Mouse (Mus musculus): ENCODE measurements around the gene Inha.

Gene Inha

DNA sequence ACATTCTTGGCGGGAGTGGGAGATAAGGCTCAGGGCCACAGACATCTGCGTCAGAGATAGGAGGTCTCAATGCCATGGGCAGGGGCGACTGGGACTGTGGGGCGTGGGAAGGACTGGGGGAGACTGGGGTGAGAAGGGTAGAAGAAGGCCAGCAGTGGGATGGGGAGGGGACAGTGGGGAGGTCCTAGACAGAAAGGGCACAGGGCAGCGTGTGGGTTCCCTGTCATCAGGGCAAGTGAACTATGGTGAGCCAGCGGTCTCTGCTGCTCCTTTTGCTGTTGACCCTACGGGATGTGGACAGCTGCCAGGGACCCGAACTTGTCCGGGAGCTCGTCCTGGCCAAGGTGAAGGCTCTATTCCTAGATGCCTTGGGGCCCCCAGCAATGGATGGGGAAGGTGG lies at the start of gene Inha:
Gene Inha, plus strand, starts transcription at position 72 of the 400 bp plus-strand sequence.
- peak in 1 of 2 experiments; percentile 47 for DNase-seq (ENCODE audit: low spot score in 2 of 2)

DNA sequence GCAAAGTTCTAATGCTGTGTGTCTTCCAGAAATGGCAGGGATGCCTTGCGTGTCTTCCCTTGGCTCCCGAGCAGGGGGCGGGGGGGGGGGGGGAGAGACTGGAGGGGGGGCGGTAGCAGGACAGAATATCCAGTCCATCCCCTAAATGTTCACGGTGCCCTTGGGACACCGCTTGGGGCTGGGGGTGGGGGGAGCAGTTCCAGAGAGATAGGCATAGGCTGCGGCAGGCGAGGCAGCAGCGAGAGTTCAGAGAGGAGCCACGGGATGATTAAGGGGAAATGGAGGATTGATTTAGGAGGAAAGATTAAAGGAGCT lies 49.2 kb upstream of the Inha start:
- no peak for DNase-seq (ENCODE audit: low spot score in 2 of 2)

DNA sequence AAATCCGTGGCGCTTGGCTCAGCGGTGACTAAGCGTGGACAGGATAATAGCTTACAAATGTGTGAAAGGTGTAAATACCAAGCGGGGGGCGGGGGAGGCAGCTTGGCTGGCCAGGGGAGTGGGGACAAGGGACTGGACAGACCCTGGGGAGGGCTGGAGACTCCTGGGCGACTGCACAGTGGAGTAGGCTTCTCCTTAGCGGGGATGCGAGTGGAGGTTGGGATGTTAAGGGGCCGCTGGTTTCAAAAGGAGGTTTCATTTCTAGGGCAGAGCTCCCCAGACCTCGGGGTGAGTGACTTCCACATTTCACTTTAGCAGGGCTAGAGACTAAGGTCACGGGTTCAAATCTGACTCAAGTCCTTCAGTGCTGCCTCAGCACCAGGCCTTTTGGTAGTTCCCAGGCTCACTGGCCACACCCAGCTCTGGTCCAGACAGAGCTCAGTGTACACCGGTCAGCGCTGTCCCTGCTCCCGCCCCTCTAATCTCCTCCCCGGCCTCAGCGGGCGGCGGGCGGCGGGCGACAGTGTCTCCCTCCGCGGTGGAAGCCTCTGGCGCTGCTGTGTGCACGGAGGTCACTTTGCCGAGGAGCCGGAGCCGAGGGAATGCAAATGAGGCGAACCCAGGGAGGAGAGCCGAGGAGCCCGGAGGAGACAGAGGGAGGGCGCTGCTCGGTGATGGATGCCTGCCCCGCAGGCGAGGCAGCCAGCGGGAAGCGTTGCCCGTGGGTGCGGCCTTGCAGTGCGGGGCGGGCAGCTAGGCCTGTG lies 48.7 kb upstream of the Inha start:
- DNase-seq (ENCODE audit: low spot score in 2 of 2), result peak in 1 of 2 experiments; percentile 66

DNA sequence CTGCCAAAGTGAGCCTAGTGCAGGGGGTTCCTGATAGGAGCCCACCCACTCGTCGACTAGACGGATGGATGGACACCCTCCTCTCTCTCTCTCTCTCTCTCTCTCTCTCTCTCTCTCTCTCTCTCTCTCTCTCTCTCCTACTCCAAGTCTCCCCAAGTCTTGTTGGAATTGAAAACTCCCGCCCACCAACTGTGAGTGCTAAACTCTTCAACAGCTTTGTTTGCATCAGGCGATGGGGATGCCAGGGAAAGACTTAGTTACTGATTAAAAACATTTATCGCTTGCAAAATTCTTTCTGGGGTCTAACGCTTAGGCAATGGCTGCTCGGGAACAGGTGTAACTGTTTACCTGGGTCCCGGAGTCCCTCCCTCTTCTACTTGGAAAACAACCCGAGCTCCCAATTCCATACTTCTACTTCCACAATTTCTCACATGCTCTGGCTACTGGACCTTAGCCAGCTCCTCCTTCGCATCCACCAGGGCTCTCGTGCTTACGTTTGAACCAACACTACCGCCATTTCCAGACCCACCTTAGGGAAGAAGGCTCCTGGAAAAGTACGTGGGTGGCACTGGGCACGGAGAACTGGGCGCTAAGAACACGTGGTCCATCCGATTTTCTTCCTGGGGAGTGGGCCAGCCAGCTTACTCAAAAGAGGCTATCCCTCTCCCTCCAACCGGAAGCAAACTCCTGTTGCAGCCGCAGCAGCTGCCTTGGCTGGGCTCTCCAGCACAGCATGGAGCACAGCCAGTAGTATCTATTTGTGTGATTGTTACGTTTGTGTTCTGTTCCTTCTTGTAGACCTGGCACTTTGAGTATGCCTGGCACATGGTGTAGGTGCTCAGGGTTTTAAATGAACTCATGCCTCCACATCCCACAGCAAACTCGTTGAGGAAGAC lies 47.8 kb upstream of the Inha start:
- DNase-seq (ENCODE audit: low spot score in 2 of 2), result peak; percentile 78 to 81

DNA sequence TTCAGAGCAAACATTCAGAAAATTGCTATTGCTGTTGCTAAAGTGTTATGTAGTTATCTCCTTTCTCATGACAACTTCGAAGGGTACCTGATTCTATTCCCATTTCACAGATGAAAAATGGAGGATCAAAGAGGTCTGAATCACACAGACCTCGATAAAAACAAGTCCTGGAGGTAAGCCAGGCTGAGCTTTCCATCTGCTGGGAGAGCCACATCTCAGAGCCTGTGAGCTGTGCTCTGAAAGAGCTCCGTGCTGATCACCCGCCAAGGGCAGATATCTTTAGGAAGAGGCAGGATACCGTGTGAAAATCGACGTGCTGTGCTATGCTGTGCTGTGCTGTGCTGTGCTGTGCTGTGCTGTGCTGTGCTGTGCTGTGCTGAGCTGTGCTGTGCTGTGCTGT lies 46.6 kb upstream of the Inha start:
- DNase-seq (ENCODE audit: low spot score in 2 of 2), result no peak

DNA sequence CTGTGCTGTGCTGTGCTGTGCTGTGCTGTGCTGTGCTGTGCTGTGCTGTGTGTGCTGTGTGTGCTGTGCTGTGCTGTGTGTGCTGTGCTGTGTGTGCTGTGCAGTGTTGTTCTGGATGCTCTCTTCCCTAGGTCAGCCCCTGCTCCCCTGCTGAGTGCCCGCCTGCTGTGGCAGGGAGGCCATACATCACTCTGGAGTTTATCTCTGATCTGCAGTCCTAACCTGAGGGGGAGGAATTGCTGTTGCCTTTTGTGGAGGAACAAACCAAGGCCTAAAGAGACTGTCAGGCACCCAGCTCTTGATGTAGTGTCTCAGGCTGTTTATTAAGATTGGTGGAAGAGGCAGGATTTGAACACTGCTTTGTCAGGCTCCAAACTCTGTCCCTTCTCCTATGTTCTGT lies 44.2 kb upstream of the Inha start:
- no peak for DNase-seq (ENCODE audit: low spot score in 2 of 2)

DNA sequence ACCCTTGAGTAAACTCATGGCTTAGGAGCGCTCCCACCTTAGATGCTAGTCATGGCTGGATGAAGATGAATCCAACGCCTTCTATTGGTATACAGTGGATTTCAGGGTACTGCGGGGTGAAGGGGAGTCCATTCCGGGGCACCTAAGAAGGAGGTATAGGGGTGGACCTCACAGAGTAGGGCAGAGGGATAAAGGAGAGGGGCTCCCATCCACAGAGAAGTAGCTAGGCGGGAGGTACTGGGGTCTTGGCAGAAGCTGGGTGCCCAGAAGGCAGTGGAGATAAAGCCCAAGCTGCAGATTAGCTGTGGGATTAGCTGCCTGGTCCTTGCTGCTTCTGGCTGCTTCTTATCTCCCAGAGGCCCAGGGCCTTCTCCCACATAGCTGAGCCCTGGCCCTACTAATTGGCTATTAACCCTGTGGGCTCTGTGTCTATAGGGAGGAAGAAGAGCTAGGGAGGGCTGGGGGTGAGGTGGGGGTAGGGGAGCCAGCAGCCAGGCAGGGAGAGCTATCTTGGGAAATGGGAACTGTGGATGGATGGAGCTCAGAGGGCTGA lies 43.1 kb upstream of the Inha start:
- no peak for DNase-seq (ENCODE audit: low spot score in 2 of 2)

DNA sequence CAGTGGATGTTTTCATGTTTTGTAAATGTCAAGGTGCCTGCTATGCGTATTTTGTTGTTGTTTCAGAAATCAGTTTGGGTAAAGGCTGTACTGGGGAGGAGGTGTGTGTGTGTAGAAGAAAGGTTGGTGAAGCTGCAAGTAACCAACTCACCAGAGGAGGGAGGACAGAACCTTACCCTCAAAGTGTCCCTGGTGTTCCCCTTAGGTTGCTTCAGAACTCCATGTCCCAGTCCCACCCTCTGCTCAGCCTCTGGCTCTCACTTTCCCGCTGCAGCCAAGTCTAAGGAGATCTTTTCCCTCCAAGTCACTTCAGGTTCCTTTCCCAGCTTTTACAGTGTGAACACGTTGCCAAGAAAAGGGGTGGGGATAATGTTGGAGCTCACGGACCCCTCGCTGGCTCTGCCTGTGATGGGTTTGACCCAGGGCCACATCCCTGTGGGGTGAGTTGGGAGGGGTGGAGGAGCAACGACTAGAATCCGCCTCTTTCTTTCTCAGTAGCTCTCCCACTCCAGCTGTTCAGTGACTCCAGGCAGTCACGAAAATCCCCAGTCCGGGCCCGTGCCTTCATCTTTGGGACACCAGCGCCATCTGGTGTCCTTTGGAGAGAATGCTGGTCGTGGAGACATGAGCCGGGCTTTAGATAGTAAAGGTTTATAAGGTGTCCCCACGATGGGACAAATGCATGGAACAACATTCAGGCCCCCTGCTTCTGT lies 39.5 kb upstream of the Inha start:
- peak; percentile 86 to 89 for DNase-seq (ENCODE audit: low spot score in 2 of 2)

DNA sequence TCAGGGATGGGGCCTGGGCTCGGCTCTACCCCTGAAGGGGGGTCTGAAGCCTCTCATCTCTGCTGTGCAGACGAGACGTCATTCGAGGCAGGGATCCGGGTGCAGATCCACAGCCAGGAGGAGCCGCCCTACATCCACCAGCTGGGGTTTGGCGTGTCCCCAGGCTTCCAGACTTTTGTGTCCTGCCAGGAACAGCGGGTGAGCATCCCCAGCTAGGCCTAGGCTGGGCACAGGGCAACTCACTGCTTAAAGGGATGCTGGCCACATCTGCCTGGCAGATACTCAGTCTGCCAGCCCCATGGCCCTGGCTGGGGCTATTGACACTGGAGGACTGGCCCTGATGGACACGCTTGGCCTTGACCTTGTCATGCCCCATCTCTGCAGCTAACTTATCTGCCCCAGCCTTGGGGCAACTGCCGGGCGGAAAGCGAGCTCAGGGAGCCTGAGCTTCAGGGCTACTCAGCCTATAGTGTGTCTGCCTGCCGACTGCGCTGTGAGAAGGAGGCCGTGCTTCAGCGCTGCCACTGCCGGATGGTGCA lies 37.5 kb upstream of the Inha start:
- no peak for DNase-seq (ENCODE audit: low spot score in 2 of 2)

DNA sequence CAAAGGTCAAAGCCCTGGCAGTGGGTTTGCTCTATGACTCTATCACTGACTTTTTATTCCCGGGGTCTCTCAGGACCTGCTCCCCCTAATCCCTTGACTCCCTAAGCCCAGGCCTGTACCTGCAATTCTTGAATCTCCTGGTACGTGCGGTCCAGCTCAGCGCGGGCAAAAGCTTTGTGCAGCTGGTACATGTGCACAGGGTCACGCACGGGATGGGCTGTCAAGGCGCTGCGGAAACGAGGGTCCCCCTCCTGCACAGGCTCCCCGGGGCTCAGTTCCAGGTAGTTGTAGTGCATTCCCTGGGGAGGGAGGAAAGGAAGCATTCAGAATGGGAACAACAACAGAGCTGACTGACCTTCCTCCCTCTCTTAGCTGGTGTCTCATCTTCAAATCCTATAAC lies 30.4 kb upstream of the Inha start:
- no peak for DNase-seq (ENCODE audit: low spot score in 2 of 2)

DNA sequence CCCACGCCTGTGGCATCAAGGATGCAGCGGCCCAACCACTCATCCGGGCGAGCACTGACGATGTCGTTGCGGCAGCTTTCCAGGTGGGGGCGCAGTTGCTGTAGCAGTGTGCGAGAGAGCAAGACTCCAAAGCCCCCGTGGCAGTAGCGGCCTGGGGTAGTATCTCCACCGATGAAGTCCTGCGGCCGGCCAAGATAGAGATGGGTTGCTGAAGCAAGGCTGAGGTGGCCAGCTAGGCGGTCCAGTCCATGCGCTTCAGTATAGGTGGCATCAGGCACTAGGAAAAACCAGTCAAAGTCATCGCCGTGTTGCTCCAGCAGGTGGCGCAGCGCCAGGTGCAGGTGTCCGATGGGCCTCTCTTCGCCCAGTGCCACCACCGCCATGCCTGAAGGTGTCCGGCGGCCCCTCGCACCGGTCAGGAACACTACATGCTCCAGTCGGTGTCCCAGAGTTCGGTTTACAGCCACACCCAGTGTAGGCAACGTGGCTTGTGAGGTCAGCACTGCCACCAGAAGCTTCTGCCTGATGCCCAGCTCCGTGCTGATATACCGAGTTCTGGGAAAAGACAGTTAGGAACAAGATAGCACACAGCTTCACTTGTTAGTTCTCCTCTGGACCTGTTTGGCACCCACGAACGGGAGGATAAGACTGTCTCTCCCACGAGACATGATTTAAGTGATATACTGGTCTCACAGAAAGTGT lies 29.5 kb upstream of the Inha start:
- peak; percentile 87 to 88 for DNase-seq (ENCODE audit: low spot score in 2 of 2)

DNA sequence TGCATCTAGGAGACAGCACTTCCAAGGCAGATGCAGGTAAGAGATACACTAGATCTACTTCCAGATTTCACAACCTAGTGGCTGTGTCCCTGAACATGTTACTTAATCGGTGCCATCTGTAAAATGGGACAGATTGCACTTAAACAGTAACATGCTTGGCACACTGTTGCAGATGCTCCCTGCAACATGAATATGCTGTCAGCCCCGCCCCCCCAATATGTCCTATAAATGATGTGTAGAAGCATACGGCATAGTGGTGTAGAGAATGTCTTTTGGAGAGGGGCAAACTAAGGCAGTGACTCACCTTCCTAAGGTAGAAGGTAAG lies 28.9 kb upstream of the Inha start:
- no peak for DNase-seq (ENCODE audit: low spot score in 2 of 2)

DNA sequence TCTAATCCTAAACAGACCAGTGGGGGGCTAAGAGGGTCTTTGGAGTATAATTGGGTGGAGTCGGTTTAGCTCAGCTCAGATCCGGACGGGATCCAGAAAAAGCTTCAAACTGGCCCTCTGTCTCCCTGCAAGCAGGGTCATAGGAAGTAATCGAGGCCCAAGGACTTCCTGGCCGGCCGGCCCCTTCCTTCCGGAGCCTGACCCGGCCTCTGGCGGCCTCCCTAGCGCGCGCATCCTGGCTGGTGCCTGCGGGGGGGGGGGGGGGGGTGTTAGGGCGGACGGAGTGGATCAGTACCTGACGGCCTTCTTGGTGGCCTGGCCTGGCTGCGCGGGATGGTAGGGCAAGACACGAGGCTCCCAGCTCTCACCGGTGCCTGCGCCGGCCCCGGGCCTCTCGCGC lies 28.4 kb upstream of the Inha start:
- DNase-seq (ENCODE audit: low spot score in 2 of 2), result no peak

DNA sequence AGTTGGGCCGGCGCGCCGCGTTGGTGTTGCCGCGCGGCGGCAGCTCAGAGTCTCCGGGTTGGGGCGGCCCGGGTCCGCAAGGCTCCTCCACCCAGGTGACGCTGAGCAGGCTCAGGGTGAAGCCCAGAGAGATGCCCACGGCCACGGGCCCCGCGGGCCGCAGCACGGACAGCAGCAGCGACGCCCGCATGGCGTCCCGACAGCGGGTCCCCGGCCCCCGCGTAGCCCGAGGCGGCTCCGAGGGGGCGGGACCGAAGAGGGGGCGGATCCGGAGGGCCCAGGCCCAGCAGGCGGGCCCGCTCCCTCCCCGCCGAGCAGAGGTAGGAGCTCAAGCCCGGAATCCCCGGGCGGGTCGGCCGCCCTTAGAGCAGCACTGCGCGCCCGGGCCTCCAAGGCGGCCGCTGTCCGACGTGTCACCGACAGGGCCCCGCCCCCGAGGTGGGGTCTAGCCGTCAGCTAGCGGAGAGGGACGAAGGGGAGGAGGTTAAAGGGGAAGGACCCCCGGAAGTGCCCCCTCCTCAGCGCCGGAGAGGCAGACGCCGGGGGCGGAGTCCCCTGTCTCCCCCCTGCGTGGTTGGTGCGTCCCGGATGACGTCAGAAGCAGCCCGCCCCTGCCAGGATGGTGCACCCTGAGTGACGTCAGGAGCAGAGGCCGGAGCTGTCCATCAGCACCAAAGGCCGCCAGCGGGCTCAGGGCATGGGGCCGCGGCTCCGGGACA lies 27.8 kb upstream of the Inha start, which contains the start of the genes Chpf and Tmem198:
Gene Chpf, minus strand, starts transcription at position 392 of the 719 bp plus-strand sequence.
Gene Tmem198, plus strand, starts transcription at position 617 of the 719 bp plus-strand sequence.
- peak; percentile 99 for DNase-seq (ENCODE audit: low spot score in 2 of 2)

DNA sequence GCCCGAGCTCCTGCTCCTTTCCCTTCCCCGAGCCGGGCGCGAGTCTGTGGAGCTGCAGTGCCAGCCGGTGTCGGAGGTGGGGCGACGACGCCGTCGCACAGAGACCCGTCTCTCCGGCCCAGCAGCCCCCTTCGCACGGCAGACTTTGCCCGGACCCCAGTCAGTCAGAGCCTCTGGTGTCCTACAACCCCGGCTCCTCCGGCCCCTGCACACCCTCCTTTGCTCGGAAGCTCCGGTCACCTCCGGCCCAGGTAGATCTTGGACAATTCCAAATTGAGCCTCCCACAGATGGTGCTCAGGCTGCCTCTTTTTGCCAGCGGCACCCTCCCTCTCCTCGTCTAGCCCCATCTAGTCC lies 27.3 kb upstream of the Inha start:
- no peak for DNase-seq (ENCODE audit: low spot score in 2 of 2)

DNA sequence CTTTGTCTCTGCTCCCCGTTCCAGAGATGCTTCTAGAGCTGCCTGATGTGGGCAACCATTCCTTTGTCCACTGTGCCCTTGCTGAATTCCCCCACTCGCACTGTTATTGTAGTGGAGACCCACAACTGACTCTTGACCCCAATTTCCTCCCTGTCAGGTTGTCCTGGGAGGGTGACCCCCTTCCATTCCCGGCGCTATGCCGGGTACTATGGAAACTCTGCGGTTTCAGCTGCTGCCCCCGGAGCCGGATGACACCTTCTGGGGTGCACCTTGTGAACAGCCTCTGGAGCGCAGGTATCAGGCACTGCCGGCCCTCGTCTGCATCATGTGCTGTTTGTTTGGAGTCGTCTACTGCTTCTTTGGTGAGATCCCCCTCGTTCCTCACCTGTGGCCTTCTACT lies 26.8 kb upstream of the Inha start:
- DNase-seq (ENCODE audit: low spot score in 2 of 2), result peak in 1 of 2 experiments; percentile 46

DNA sequence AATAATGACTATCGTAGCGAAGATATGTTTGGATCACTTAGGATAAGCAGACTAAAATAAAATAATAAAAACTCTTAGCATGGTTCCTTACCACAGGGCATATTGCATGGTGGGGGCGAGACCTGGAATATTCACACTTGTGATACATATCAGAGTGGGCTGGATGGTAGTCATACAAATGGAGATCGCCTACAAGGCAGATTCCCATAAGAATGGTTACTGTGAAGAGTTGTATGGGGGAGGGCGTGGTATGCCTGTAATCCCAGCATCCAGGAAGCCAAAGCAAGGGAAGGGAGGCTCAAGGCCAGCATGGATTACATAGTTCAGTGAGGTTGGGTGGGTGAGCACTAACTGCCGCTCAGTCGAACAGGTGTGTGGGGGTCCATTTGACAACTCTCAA lies 26.1 kb upstream of the Inha start:
- no peak for DNase-seq (ENCODE audit: low spot score in 2 of 2)

DNA sequence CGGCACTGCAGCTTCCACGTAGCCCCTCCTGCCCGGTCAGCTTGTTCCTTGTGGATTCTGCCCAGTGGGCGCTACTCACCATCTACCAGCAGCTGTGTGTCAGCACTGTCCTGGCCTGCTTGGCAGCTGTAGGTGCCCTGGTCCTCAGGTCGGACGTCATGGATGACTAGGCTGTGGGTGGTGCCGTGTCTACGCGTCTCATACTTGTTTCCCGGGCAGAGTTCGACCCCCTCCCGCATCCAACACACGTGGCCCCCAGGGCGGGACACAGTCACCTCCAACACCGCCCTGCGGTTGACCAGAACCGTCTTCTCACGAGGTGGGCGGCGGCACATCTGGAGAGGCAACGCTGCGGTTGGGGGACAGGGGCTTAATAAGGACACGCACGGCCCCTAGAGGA lies 20.3 kb upstream of the Inha start:
- no peak for DNase-seq (ENCODE audit: low spot score in 2 of 2)

DNA sequence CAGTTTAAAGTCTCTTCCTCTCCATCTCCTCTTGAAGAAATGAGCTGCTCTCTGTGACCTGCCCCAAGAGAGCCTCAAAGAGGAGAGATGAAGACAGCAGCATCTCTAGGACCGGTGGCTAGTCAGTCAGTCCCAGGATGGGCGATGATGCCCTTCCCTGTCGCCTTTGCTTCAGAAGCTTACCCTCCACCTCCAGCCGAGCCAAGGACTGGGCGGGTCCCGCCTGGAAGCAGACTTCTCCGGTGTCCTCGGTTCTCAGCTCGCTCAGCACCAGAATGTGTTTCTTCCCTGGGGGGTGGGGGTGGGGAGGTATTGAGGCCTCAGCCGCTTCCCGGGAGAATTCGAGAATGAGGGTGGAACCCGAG lies 19.9 kb upstream of the Inha start:
- DNase-seq (ENCODE audit: low spot score in 2 of 2), result no peak

DNA sequence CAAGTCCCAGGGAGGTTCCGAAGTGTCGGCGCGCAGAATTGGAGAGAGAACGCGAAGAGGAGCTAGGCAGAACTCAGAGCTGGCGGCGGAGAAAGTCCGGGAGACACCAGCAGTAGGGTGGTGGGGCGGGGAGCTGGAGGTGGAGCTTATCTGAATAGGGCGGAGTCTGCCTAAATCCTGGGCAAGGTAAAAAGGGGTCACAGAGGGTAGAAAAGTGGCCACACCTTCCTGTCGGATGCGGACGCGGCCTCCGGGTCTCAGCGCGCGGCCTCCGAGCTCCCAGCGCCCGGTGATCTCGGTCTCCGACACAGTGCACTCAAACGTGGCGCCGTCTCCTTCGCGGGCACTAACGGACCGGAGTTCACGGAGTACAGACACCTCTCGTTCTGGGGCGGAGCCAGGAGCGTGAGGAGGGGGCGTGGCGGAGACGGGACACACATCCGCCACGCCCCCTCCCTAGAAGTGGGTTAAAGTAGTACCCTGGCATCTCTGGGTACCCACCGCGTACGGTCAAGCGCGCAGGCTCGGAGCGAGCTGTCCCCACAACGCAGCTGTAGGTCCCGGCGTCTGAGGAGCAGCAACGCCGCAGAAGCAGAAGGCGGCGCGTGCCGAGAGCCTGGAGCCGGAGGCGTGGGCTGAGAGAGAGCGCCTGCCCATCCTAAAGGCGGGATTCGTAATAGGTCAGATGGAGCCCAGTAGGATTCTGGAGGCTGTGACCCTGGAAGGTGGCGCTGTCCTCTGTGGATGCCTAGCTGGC lies 19.3 kb upstream of the Inha start:
- peak; percentile 83 to 84 for DNase-seq (ENCODE audit: low spot score in 2 of 2)
